Mouse (Mus musculus) embryo, embryonic 11.5 days (tissue): Measurements from ENCODE around the gene Klhl5.
"Not testable (repeated sequence)": the region's sequence is repeated elsewhere in the genome, so short reads cannot be mapped to it uniquely, and the experiment has no call there.

ENCODE experiments used
- DNase-seq: peaks from one replicate; pipeline ENCODE4 v3.0.0-alpha.2; 2012; ENCODE audit warnings: low read depth, low spot score

The Klhl5 gene

DNA sequence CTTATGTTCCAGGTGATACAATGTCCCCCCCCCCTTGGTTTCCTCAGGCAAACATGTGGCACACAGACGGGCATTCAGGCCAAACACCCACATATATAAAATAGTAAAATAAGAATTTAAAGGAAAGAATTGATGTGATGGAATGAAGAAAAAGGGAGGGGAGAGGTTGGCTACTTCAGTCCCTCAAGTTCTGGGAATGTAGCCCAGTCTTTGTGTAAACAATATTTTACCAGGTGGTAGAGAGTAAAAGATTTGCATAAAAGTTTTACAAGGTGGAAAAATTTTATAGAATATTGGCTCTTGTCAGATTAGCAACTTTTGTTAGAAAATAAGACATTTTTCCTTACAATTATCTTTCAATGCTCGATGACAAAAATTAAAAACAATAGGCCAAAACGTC is 10.5 kb upstream of the Klhl5 start:
- DNase-seq: no peak

DNA sequence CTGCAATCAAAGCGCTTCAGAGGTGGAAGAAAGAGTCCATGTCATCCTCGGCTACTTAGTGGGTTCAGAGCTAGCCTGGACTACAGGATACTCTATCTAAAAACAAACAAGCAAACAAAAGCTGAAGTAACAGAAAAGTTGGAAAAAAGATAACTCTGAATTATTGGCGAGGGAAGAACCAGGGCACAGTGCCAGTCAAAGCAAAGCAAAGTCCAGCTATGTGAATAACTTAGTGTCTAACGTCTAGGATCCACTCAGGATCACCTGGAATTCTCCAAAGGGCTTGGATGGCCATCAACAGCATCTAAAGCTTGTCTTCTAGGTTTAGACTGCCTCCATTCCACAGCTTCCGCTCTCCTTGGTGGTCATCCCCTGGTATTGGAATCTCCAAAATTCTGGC is 9.9 kb upstream of the Klhl5 start:
- DNase-seq: no peak

GRCm38 (mm10) chr5:65100002-65100401 is 7.3 kb upstream of the Klhl5 start:
- no peak for DNase-seq

DNA sequence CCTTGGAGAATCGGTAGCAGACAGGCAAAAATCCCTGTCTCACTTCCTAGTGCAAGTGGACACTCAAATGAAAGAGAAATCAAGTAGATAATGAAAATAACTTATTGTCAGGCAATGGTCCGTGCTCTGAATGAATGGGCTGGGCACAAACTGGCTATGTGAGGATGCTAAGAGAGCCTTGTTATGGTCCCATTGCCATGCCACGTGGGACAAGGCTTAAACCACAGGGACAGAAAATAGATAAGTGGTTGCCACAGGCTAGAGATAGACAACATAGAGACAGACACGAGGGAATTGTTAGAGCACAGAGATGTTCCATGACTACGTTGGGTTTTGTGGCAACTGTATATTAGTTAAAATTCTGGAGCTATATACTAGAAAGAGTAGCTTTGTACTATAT is 6.1 kb upstream of the Klhl5 start:
- no peak for DNase-seq

- no peak for DNase-seq
Measured at GRCm38 (mm10) chr5:65101621-65102020, 5.7 kb upstream of the Klhl5 start.

- DNase-seq: no peak
Measured at GRCm38 (mm10) chr5:65102026-65102640, 5.2 kb upstream of the Klhl5 start.

DNA sequence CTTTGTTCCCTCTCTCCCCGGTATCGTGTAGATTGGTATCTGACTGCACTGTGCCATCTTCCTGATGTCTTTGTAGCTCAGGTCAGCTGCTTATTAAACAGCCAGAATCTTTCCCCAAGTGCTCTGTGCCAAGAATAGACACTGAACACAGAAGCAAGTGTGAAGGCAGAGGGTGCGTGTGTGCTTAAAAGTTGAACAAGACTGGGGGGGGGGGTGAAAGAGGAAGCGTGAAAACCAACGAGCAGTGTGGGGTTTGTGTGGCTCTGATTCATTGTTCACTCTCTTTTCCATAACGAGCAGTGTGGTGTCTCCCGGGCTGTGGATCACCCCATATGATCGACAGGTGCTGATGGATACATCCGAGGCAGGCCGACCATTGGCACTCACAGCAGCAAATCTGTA is 4.7 kb upstream of the Klhl5 start:
- no peak for DNase-seq

GRCm38 (mm10) chr5:65107773-65108432 is 564 bp downstream of the Klhl5 start:
- DNase-seq: peak; percentile 9

- DNase-seq: not testable (repeated sequence)
Measured at GRCm38 (mm10) chr5:65112225-65112624, 4.9 kb downstream of the Klhl5 start.

- no peak for DNase-seq
Measured at GRCm38 (mm10) chr5:65113323-65113722, 6.0 kb downstream of the Klhl5 start.

GRCm38 (mm10) chr5:65116789-65117188 is 9.4 kb downstream of the Klhl5 start:
- no peak for DNase-seq

- no peak for DNase-seq
Measured at GRCm38 (mm10) chr5:65119495-65119894, 12.2 kb downstream of the Klhl5 start.

DNA sequence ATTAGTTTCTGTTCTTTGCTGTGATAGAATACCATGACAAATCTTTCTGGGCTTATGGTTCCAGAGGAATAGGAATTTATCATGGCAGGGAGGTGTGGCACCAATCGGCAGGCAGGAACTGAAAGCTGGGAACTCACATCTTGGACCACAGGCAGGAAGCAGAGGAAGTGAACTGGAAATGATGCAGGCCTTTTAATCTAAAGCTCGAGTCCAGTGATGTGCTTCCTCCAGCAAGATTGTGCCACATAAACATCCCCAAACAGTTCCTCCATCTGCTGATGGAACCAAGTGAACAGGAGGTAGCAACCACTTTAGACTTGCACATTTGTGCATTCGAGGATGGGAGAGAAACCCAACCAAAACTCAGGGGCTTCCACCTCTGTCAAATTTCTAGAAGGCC is 12.6 kb downstream of the Klhl5 start:
- no peak for DNase-seq

- DNase-seq: no peak
Measured at GRCm38 (mm10) chr5:65122616-65123015, 15.3 kb downstream of the Klhl5 start.

DNA sequence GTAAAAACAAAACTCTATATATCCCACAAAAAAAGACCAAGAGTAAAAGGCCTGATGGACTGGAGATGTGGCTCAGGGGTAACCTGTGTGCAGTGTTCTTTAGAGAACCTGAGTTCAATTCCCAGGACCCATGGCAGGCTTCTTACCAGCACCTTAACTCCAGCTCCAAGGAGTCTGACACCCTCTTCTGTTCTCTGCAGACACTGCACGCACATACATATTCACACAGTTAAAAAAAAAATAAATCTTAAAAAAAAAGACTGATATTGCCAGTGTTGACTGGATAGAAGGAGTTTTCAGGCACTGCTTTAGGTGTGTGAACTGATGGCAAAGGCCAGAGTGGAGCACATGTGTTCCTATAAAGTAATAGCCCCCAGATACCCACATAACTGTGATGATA is 18.8 kb downstream of the Klhl5 start:
- DNase-seq: no peak

GRCm38 (mm10) chr5:65128481-65128880 is 21.1 kb downstream of the Klhl5 start:
- DNase-seq: no peak

DNA sequence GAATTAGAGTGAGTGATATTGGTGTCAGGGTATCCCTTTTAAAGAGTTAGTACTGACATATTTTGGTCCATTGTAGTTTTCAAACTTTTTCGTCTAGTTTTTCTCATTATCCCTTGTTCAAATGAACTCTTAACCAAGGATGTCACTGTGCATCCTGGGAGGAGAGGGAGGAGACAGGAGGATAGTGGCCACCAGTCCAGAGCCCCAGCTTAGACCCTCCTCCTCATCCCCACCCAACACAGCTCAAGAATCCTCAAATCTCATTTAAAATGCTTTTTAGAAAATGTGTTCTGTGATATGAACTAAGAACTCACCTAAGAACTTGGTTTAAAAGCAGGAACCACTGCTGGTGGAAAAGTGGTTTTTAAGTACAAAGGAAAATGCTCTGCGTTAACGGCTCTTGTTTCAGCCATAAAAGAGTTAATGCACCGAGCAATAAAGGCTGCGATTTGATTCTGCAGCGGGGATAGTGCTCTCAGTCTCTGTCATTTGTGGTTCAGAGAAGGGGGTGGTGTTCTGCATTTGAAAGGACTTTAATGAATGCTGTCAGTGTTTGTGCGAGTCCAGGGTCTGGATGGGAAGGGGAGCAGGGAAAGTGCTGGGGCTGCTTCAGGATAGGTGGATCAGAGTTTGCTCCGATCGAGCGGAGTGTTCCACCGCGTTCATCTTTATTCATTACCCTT is 23.3 kb downstream of the Klhl5 start:
- DNase-seq: peak; percentile 46

- DNase-seq: peak; percentile 22
Measured at GRCm38 (mm10) chr5:65131211-65131879, 24.0 kb downstream of the Klhl5 start.

GRCm38 (mm10) chr5:65136159-65136558 is 28.8 kb downstream of the Klhl5 start:
- DNase-seq: no peak

- no peak for DNase-seq
Measured at GRCm38 (mm10) chr5:65137073-65137472, 29.7 kb downstream of the Klhl5 start.

DNA sequence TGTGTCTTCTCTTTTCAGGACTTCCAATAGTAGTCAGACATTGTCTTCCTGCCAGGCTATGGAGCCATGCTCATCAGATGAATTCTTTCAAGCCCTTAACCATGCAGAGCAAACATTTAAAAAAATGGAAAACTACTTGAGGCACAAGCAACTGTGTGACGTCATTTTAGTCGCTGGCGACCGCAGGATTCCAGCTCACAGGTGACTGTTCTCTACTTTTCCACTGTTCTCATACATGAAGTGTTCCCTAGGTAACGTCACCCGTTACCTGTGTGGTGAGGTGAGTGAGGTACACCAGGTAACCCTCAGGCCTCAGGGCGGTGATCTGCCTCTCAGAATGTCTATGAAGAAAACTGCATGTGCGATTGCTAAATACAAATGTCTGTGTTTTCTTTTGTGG is 33.9 kb downstream of the Klhl5 start:
- no peak for DNase-seq

DNA sequence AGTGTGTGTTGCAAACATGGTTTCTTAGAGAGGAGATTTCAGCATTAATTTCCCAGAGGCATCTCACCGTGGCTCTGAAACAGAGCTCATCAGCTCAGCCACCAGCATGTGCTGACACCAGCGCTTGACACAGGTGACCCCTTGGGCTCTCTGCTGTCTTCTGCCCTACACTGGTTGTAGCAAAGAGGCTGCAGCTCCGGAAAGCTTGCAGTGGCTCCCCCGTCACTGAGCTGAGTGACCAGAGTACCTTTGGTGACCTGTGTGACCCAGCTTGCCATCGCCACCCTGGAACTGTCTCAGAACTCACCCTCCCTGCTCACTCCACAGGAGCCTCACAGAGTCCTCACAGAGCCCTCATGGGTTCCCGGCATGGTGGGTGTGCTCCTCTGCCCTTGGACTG is 34.9 kb downstream of the Klhl5 start:
- DNase-seq: no peak
